Mouse (Mus musculus): ENCODE measurements around the gene Nrg3.

- no peak for TF ChIP-seq CTCF (IDR thresholded peaks at IDR 0.05; ENCODE audit: low read depth)
- no peak for TF ChIP-seq EP300 (optimal IDR thresholded peaks at IDR 0.05)
These were observed 433.8 kb downstream of the Nrg3 start for GRCm38 (mm10) chr14:39039046-39039445.
